Mouse (Mus musculus): ENCODE results near the gene Tmem203. TPM values are rescaled to one million over a fixed set of nuclear protein-coding genes. Genes with fewer than 3 reads are reported as not detected.

Tmem203 gene
- total and polyA plus RNA-seq, 3 experiments = 21.2 to 28.3 (median 21.5) TPM

DNA sequence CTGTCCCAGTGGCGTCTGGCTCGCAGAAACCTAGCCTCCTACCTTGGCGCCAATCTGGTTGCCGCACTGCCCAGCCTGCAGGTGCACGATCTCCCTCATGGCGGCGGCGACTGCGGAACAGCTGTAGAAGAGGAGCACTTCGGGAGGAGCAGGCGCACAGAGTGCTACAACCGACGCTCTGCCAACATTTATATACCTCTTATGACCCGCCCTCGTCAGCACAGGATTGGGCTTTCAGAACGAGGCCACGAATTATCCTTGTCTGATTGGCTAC lies 30.8 kb upstream of the Tmem203 start, which contains the start of gene Tubb4b:
Tubb4b (minus strand) TSS at position 211 of the 274 bp plus-strand sequence.
- H3K79me2 ChIP-seq (replicated peaks; ENCODE audit: control insufficient read depth, extremely low read depth, insufficient read depth, poor library complexity, severe bottlenecking) = peaks cover 9% of the 10 kb centered on the region
- in situ Hi-C loops (cut with MboI; ENCODE audit: low pct_ligation_motif_present, low pct_unique_long_range_greater_than_20kb, low sequenced_read_pairs) = no loop called here
- peaks cover 13 to 34% of the 10 kb centered on the region in 2 experiments; a peak in 3 of 4 replicates for H3K4me1 ChIP-seq (ENCODE audit: control insufficient read depth in 1 of 2, insufficient read depth in 2 of 2)
- no peaks in the 10 kb centered on the region for H3K9me3 ChIP-seq (replicated peaks; ENCODE audit: low read length)
- dilution Hi-C loops (cut with MboI; ENCODE audit: extremely low pct_ligation_motif_present, extremely low pct_unique_long_range_greater_than_20kb, low sequenced_read_pairs) = no loop called here
- TF ChIP-seq MAZ (IDR thresholded peaks at IDR 0.05; ENCODE audit: low read depth, low read length) = no peak
- peak; percentile 86; the same call in 1 of the 2 replicates for TF ChIP-seq SIN3A (IDR thresholded peaks at IDR 0.05; ENCODE audit: low read length)
- peak; percentile 99 for TF ChIP-seq ZMIZ1 (IDR thresholded peaks at IDR 0.05; ENCODE audit: low read depth, low read length)
- TF ChIP-seq MYC (IDR thresholded peaks at IDR 0.05; ENCODE audit: low read depth, low read length) = peak; percentile 77; the same call in 1 of the 2 replicates
- no peak; the same call in 1 of the 2 replicates for TF ChIP-seq USF1 (IDR thresholded peaks at IDR 0.05; ENCODE audit: low read depth, low read length)
- TF ChIP-seq NELFE (IDR thresholded peaks at IDR 0.05; ENCODE audit: low read depth, low read length) = peak; percentile 99
- 0 out of 2 replicates have a peak, but pooled peaks have one; percentile 23 for TF ChIP-seq E2F4 (IDR thresholded peaks at IDR 0.05; ENCODE audit: insufficient replicate concordance, low read depth, low read length)
- no peak for TF ChIP-seq EP300 (IDR thresholded peaks at IDR 0.05; ENCODE audit: low read length)
- TF ChIP-seq TCF12 (IDR thresholded peaks at IDR 0.05; ENCODE audit: low read depth, low read length) = peak; percentile 95
- peak; percentile 98 for TF ChIP-seq POLR2A (IDR thresholded peaks at IDR 0.05; ENCODE audit: low read depth, low read length)
- TF ChIP-seq IRF4 (IDR thresholded peaks at IDR 0.05; ENCODE audit: low read depth, low read length) = peak; percentile 42; the same call in 1 of the 2 replicates
- peak; percentile 98 for TF ChIP-seq TBP (conservative IDR thresholded peaks at IDR 0.05; ENCODE audit: low read depth, low read length)
- TF ChIP-seq HCFC1 (IDR thresholded peaks at IDR 0.05; ENCODE audit: low read depth, low read length) = peak; percentile 52
- no peak for TF ChIP-seq ZKSCAN1 (IDR thresholded peaks at IDR 0.05; ENCODE audit: borderline replicate concordance, low read depth, low read length)
- no peak for TF ChIP-seq USF2 (conservative IDR thresholded peaks at IDR 0.05; ENCODE audit: low read depth, low read length)
- TF ChIP-seq MEF2A (IDR thresholded peaks at IDR 0.05; ENCODE audit: borderline replicate concordance, low read depth, low read length) = no peak; the same call in 1 of the 2 replicates
- no peak for TF ChIP-seq ETS1 (conservative IDR thresholded peaks at IDR 0.05; ENCODE audit: low read depth, low read length)
- peak; percentile 80 for TF ChIP-seq NRF1 (IDR thresholded peaks at IDR 0.05; ENCODE audit: low read depth, low read length)
- TF ChIP-seq RAD21 (IDR thresholded peaks at IDR 0.05; ENCODE audit: low read depth, low read length) = no peak
- TF ChIP-seq KAT2A (IDR thresholded peaks at IDR 0.05; ENCODE audit: insufficient replicate concordance, low read length) = 0 out of 2 replicates have a peak, but pooled peaks have one; percentile 61
- peak; percentile 45; the same call in 1 of the 2 replicates for TF ChIP-seq BHLHE40 (IDR thresholded peaks at IDR 0.05; ENCODE audit: low read depth, low read length)
- TF ChIP-seq POLR2AphosphoS2 (IDR thresholded peaks at IDR 0.05; ENCODE audit: low read depth, low read length) = peak; percentile 98
- TF ChIP-seq MXI1 (IDR thresholded peaks at IDR 0.05; ENCODE audit: low read depth, low read length) = peak; percentile 86
- peak; percentile 64; the same call in 1 of the 2 replicates for TF ChIP-seq MAX (IDR thresholded peaks at IDR 0.05; ENCODE audit: low read length)
- 0 out of 2 replicates have a peak, but pooled peaks have one; percentile 7 for TF ChIP-seq ELF1 (IDR thresholded peaks at IDR 0.05; ENCODE audit: low read depth, low read length)
- no peak for TF ChIP-seq UBTF (IDR thresholded peaks at IDR 0.05; ENCODE audit: low read depth, low read length)
- peak within 1 kb of the TSS; percentile 64 to 99 (median 82) for H3K4me3 ChIP-seq (replicated peaks in 1 of 3; ENCODE audit: low read depth in 2 of 3, low read length in 2 of 3, poor library complexity in 1 of 3)
- H3K9ac ChIP-seq (ENCODE audit: insufficient read depth, low read depth) = peak within 1 kb of the TSS; percentile 92
- DNase-seq (ENCODE audit: extremely low read depth) = peak; percentile 99
- peak within 1 kb of the TSS; percentile 98 for H3K27ac ChIP-seq (ENCODE audit: insufficient read depth, low read depth)
- peak within 1 kb of the TSS; percentile 76 for H3K4me2 ChIP-seq (ENCODE audit: insufficient read depth, low read depth, poor library complexity, severe bottlenecking)
- peaks cover 6% of the 10 kb centered on the region for H3K27me3 ChIP-seq (replicated peaks)
- H3K36me3 ChIP-seq (replicated peaks in 1 of 2; ENCODE audit: control insufficient read depth in 1 of 2, insufficient read depth in 1 of 2, low read length in 1 of 2) = peaks cover 22 to 26% of the 10 kb centered on the region in 2 experiments
